Mouse (Mus musculus) intestine, embryonic 14.5 days (tissue): ENCODE data around the gene Sorcs3. TPM values are rescaled to one million over a fixed set of nuclear protein-coding genes. Genes with fewer than 3 reads are reported as not detected.

ENCODE experiments used
- ATAC-seq: fragments of 200-750 bp; cut with Nextera tagmentation; replicated peaks from 2 replicates; pipeline ENCODE4 v1.8.0; 2017; ENCODE audit warnings: low read depth, moderate number of reproducible peaks, moderate TSS enrichment, moderate library complexity; ENCODE audit not compliant: low FRiP score, low TSS enrichment
- DNase-seq: peaks from one replicate; pipeline ENCODE4 v3.0.0-alpha.2; 2018; ENCODE audit warnings: low spot score
- H3K27ac ChIP-seq: fragments of 300-500 bp; sonication (generic); 2 replicates; pipeline ENCODE4 v1.5.1; 2014; ENCODE audit warnings: low read depth, mild to moderate bottlenecking, control low read depth
- H3K27me3 ChIP-seq: fragments of 300-500 bp; sonication (generic); replicated peaks from 2 replicates; pipeline ENCODE4 v1.6.1; 2014; ENCODE audit warnings: low read length, control low read depth; ENCODE audit not compliant: control insufficient read depth, insufficient read depth
- H3K36me3 ChIP-seq: fragments of 300-500 bp; sonication (generic); 2 replicates; pipeline ENCODE4 v1.6.1; 2014; ENCODE audit warnings: low read length, control low read depth; ENCODE audit not compliant: control insufficient read depth, insufficient read depth
- H3K4me1 ChIP-seq: fragments of 300-500 bp; sonication (generic); replicated peaks from 2 replicates; pipeline ENCODE4 v1.6.1; 2014; ENCODE audit warnings: low read length, control low read depth, mixed read lengths; ENCODE audit not compliant: control insufficient read depth, insufficient read depth
- H3K4me2 ChIP-seq: fragments of 300-500 bp; sonication (generic); 2 replicates; pipeline ENCODE4 v1.6.1; 2014; ENCODE audit warnings: low read length
- H3K4me3 ChIP-seq: fragments of 300-500 bp; sonication (generic); 2 replicates; pipeline ENCODE4 v1.5.1; 2014; ENCODE audit warnings: low read depth, low read length, control low read depth, mixed read lengths
- H3K9ac ChIP-seq: fragments of 300-500 bp; sonication (generic); 2 replicates; pipeline ENCODE4 v1.6.1; 2014; ENCODE audit warnings: mild to moderate bottlenecking, low read length
- H3K9me3 ChIP-seq: fragments of 300-500 bp; sonication (generic); 2 replicates; pipeline ENCODE4 v1.6.1; 2016; ENCODE audit warnings: low read length, control low read depth; ENCODE audit not compliant: control insufficient read depth
- WGBS: fragments of 180-500 bp; shearing (Covaris S2); extraction: QIAGEN DNeasy Blood & Tissue Kit; methylation state at CpG from one replicate; pipeline ENCODE4 v1.1.7; 2014; 5-methylcytosine and 5-hydroxymethylcytosine counted together
- polyA plus RNA-seq: library from polyadenylated mRNA; unstranded; fragments of >200 nt; fragmentation: Nextera tagmentation; extraction: Ambion mirVana; gene quantifications from 2 replicates; pipeline ENCODE4 v1.2.1, GENCODE M21; 2014

Sorcs3 gene
- 0.40 and 0.58 TPM in 2 replicates for polyA plus RNA-seq

GRCm38 (mm10) chr19:48205929-48206814 lies at the start of gene Sorcs3:
TSS of gene Sorcs3 (plus strand) at chr19:48206025.
- Histone ChIP-seq H3K4me1 (peaks cover 4% of the 10 kb centered on the region; the same call in 1 of the 2 replicates), H3K9me3 (0 out of 2 replicates have a peak, but pooled peaks cover 3% of the 10 kb centered on the region), H3K4me2 (peak within 1 kb of the TSS; percentile 95), H3K27ac (no peak within 1 kb of the TSS), H3K27me3 (peaks cover 55% of the 10 kb centered on the region), H3K9ac (0 out of 2 replicates have a peak within 1 kb of the TSS, but pooled peaks have one; percentile 27), H3K36me3 (no peaks in the 10 kb centered on the region), H3K4me3 (peak within 1 kb of the TSS; percentile 48)
- under 1% methylated on average over 68 of the region's 70 CpGs for WGBS
- peak; percentile 61 for ATAC-seq
- peak; percentile 70 for DNase-seq

GRCm38 (mm10) chr19:48165341-48165740 lies 40.5 kb upstream of the Sorcs3 start:
- DNase-seq (no peak), ATAC-seq (no peak)
- 84% methylated on average over 3 of the region's 3 CpGs for WGBS
- H3K4me2 ChIP-seq: no peak overlapping the region
- H3K9ac ChIP-seq: no peak overlapping the region
- H3K4me3 ChIP-seq: no peak overlapping the region
- H3K9me3 ChIP-seq: no peaks in the 10 kb centered on the region
- no peaks in the 10 kb centered on the region for H3K36me3 ChIP-seq
- H3K27me3 ChIP-seq: no peaks in the 10 kb centered on the region
- no peaks in the 10 kb centered on the region for H3K4me1 ChIP-seq
- H3K27ac ChIP-seq: no peak overlapping the region

GRCm38 (mm10) chr19:48167110-48167509 lies 38.7 kb upstream of the Sorcs3 start:
- 43% methylated on average over 1 of the region's 1 CpGs for WGBS
- ATAC-seq (no peak), DNase-seq (peak; percentile 36)
- Histone ChIP-seq H3K4me1 (no peaks in the 10 kb centered on the region), H3K4me3 (no peak overlapping the region), H3K4me2 (no peak overlapping the region), H3K9ac (no peak overlapping the region), H3K9me3 (no peaks in the 10 kb centered on the region), H3K27me3 (no peaks in the 10 kb centered on the region), H3K27ac (no peak overlapping the region), H3K36me3 (no peaks in the 10 kb centered on the region)

- Histone ChIP-seq H3K36me3 (no peaks in the 10 kb centered on the region), H3K27ac (no peak overlapping the region), H3K4me3 (no peak overlapping the region), H3K4me2 (no peak overlapping the region), H3K9me3 (no peaks in the 10 kb centered on the region), H3K4me1 (no peaks in the 10 kb centered on the region), H3K27me3 (no peaks in the 10 kb centered on the region), H3K9ac (no peak overlapping the region)
- no peak for ATAC-seq
- 54% methylated on average over 5 of the region's 5 CpGs for WGBS
- DNase-seq: peak; percentile 60
Observed at GRCm38 (mm10) chr19:48168284-48168683, 37.5 kb upstream of the Sorcs3 start.

GRCm38 (mm10) chr19:48174717-48175116 lies 31.1 kb upstream of the Sorcs3 start:
- H3K9me3 ChIP-seq: no peaks in the 10 kb centered on the region
- no peak overlapping the region for H3K27ac ChIP-seq
- H3K36me3 ChIP-seq: no peaks in the 10 kb centered on the region
- ATAC-seq: no peak
- no peak overlapping the region for H3K4me3 ChIP-seq
- WGBS: 66% methylated on average over 4 of the region's 4 CpGs
- no peaks in the 10 kb centered on the region for H3K27me3 ChIP-seq
- DNase-seq: no peak
- H3K4me2 ChIP-seq: no peak overlapping the region
- no peak overlapping the region for H3K9ac ChIP-seq
- H3K4me1 ChIP-seq: no peaks in the 10 kb centered on the region

- Histone ChIP-seq H3K9me3 (0 out of 2 replicates have a peak, but pooled peaks cover 3% of the 10 kb centered on the region), H3K4me1 (peaks cover 4% of the 10 kb centered on the region; the same call in 1 of the 2 replicates), H3K9ac (no peak overlapping the region), H3K4me3 (0 out of 2 replicates have a peak overlapping the region, but pooled peaks have one; percentile 4), H3K27me3 (peaks cover 49% of the 10 kb centered on the region), H3K27ac (no peak overlapping the region), H3K36me3 (no peaks in the 10 kb centered on the region), H3K4me2 (peak overlapping the region; percentile 95)
- 3% methylated on average over 22 of the region's 22 CpGs for WGBS
- DNase-seq: peak; percentile 81
- ATAC-seq: no peak
Observed at GRCm38 (mm10) chr19:48203928-48204470, 1.8 kb upstream of the Sorcs3 start.

GRCm38 (mm10) chr19:48204476-48204875 lies 1.3 kb upstream of the Sorcs3 start:
- no peak for ATAC-seq
- H3K9ac ChIP-seq: no peak overlapping the region

GRCm38 (mm10) chr19:48204892-48205761 lies 698 bp upstream of the Sorcs3 start:
- Histone ChIP-seq H3K4me1 (peaks cover 4% of the 10 kb centered on the region; the same call in 1 of the 2 replicates), H3K27me3 (peaks cover 55% of the 10 kb centered on the region), H3K4me2 (peak overlapping the region; percentile 95), H3K27ac (no peak overlapping the region), H3K9me3 (0 out of 2 replicates have a peak, but pooled peaks cover 3% of the 10 kb centered on the region), H3K36me3 (no peaks in the 10 kb centered on the region), H3K9ac (0 out of 2 replicates have a peak overlapping the region, but pooled peaks have one; percentile 13), H3K4me3 (peak overlapping the region; percentile 48)
- DNase-seq (peak; percentile 60), ATAC-seq (0 out of 2 replicates have a peak, but pooled peaks have one; percentile 38)
- WGBS: 0% methylated on average over 46 of the region's 62 CpGs

More at GRCm38 (mm10) chr19:48204476-48204875, 1.3 kb upstream of the Sorcs3 start:
- Histone ChIP-seq H3K27ac (no peak overlapping the region), H3K4me1 (peaks cover 4% of the 10 kb centered on the region; the same call in 1 of the 2 replicates), H3K36me3 (no peaks in the 10 kb centered on the region), H3K4me3 (peak overlapping the region; percentile 48), H3K27me3 (peaks cover 52% of the 10 kb centered on the region), H3K9me3 (0 out of 2 replicates have a peak, but pooled peaks cover 3% of the 10 kb centered on the region), H3K4me2 (peak overlapping the region; percentile 95)
- WGBS: under 1% methylated on average over 8 of the region's 8 CpGs
- no peak for DNase-seq
